Mouse (Mus musculus) cerebellum, adult 2 months (tissue): ENCODE results near the gene Atg16l1.

Source experiments
- CTCF ChIP-seq: fragments of 200-500 bp; IDR thresholded peaks from 2 replicates; pipeline ENCODE4 v1.5.1; 2011; ENCODE audit warnings: low read depth, mild to moderate bottlenecking, control low read depth, low read length, moderate library complexity, borderline replicate concordance; ENCODE audit not compliant: insufficient read depth
- POLR2A ChIP-seq: fragments of 200-500 bp; IDR thresholded peaks from 2 replicates; pipeline ENCODE4 v1.6.1; 2011; ENCODE audit warnings: low read length, control low read depth, borderline replicate concordance; ENCODE audit not compliant: insufficient read depth

DNA sequence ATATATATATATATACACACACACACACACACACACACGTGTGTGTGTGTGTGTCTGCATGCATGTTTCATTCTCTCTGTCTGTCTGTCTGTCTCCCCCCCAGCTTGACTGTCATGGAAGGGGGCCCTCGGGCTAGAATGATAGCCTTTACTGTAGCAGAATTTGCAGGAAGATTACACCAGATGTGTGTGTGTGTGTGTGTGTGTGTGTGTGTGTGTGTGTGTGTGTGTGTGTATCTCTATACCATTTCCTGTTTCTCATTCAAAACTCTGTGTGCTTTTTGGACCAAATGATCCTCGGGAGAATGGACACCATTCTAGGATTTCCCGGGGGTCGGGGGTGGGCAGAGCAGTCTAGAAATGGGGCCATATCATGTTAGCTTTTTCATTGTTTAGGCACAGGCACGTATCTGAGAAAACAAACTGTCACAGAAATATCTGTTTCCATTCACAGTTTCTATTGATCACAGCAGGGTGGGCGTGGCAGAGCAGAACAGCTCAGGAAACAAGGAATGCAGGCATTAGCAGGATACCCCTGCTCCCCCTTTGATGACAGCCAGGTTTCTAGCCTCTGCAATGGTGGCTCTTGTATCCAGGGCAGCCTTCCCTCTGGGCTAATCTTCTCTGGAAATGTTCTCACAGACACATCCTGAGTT is 73.4 kb downstream of the Atg16l1 start:
- TF ChIP-seq POLR2A (no peak), CTCF (no peak)
